In genomic region chr1:36079679-36080078, GRCm38 (mm10) we compare ENCODE assay signal across 11 mouse cellular contexts. TPM values are rescaled to one million over a fixed set of nuclear protein-coding genes. Genes with fewer than 3 reads are reported as not detected.
A peak's percentile ranks its signal among the peaks of the same experiment; 100 is the strongest.
DNase-seq lines count a peak whose midpoint lies in the region; ATAC-seq and TF ChIP-seq lines count a peak whose summit lies in the region.
"Had no signal": no experiment of that assay in that cellular context is flagged by ENCODE, and none has a peak within 500 bp of the region (broad histone marks: within the 10 kb centered on the region; RNA-seq: fewer than 3 reads in every experiment).

No protein-coding gene starts in this region.

- 15% methylated on average over 8 of the region's 8 CpGs for WGBS in liver, adult 2 months
- WGBS in liver, embryonic 11.5 days, result 80% methylated on average over 8 of the region's 8 CpGs
- 46% methylated on average over 8 of the region's 8 CpGs for WGBS in heart, embryonic 13.5 days
- 77% methylated on average over 8 of the region's 8 CpGs for WGBS in hindbrain, embryonic 14.5 days

- no peak for ATAC-seq in liver, embryonic 11.5 days (replicated peaks; ENCODE audit: low FRiP score)
- ATAC-seq in heart, embryonic 13.5 days (ENCODE audit: extremely low read depth, insufficient number of reproducible peaks, low FRiP score, low TSS enrichment), result no peak
- no peak for ATAC-seq in hindbrain, embryonic 14.5 days (ENCODE audit: low FRiP score)
- no peak for ATAC-seq in frontal cortex, adult (ENCODE audit: low TSS enrichment)
- ATAC-seq: forebrain, postnatal 0 days had no signal

- H3K79me2 ChIP-seq in liver, adult 2 months (ENCODE audit: control insufficient read depth, insufficient read depth, low read length), result peaks cover 82% of the 10 kb centered on the region

- H3K27ac ChIP-seq in liver, adult 2 months (replicated peaks; ENCODE audit: insufficient read depth, low read depth, low read length), result peak overlapping the region; percentile 99
- no peak overlapping the region for H3K27ac ChIP-seq in liver, embryonic 11.5 days (ENCODE audit: low read depth, low read length)
- H3K27ac ChIP-seq in heart, embryonic 13.5 days (replicated peaks), result peak overlapping the region; percentile 44
- no peak overlapping the region for H3K27ac ChIP-seq in hindbrain, embryonic 14.5 days
- H3K27ac ChIP-seq in layer of hippocampus, adult 2 months, result no peak overlapping the region

- H3K4me1 ChIP-seq in liver, adult 2 months (ENCODE audit: control insufficient read depth, insufficient read depth, low read length), result peaks cover 55% of the 10 kb centered on the region
- H3K4me1 ChIP-seq in liver, embryonic 11.5 days (replicated peaks; ENCODE audit: control insufficient read depth, insufficient read depth, low read length), result peaks cover 16% of the 10 kb centered on the region
- H3K4me1 ChIP-seq in heart, embryonic 13.5 days, result peaks cover 69% of the 10 kb centered on the region
- peaks cover 41% of the 10 kb centered on the region for H3K4me1 ChIP-seq in hindbrain, embryonic 14.5 days (replicated peaks; ENCODE audit: control insufficient read depth, insufficient read depth, low read length)

- TF ChIP-seq CTCF in liver, adult 2 months (IDR thresholded peaks at IDR 0.05; ENCODE audit: low read depth, low read length), result no peak
- TF ChIP-seq CTCF in layer of hippocampus, adult 2 months (conservative IDR thresholded peaks at IDR 0.05), result no peak

- H3K27me3 ChIP-seq in liver, adult 2 months (ENCODE audit: control insufficient read depth, insufficient read depth, low read length), result no peaks in the 10 kb centered on the region
- no peaks in the 10 kb centered on the region for H3K27me3 ChIP-seq in liver, embryonic 11.5 days (replicated peaks; ENCODE audit: control insufficient read depth, insufficient read depth, low read length)
- H3K27me3 ChIP-seq in heart, embryonic 13.5 days (replicated peaks), result no peaks in the 10 kb centered on the region
- H3K27me3 ChIP-seq in hindbrain, embryonic 14.5 days (ENCODE audit: control insufficient read depth, insufficient read depth, low read length), result no peaks in the 10 kb centered on the region

- no peak overlapping the region for H3K4me3 ChIP-seq in liver, adult 2 months (ENCODE audit: insufficient read depth, low read depth, low read length)
- no peak overlapping the region for H3K4me3 ChIP-seq in liver, embryonic 11.5 days (ENCODE audit: low read depth, low read length)
- no peak overlapping the region for H3K4me3 ChIP-seq in heart, embryonic 13.5 days
- no peak overlapping the region for H3K4me3 ChIP-seq in hindbrain, embryonic 14.5 days (replicated peaks; ENCODE audit: low read length)
- H3K4me3 ChIP-seq in layer of hippocampus, adult 2 months, result no peak overlapping the region
- H3K4me3 ChIP-seq: megakaryocyte, embryonic 14.5 days had no signal

- no peak for TF ChIP-seq POLR2A in liver, adult 2 months (IDR thresholded peaks at IDR 0.05; ENCODE audit: extremely low read depth, insufficient read depth, low read length)

- H3K9me3 ChIP-seq in liver, embryonic 11.5 days (ENCODE audit: control insufficient read depth, low read length), result no peaks in the 10 kb centered on the region
- H3K9me3 ChIP-seq in heart, embryonic 13.5 days, result no peaks in the 10 kb centered on the region
- H3K9me3 ChIP-seq in hindbrain, embryonic 14.5 days (ENCODE audit: control insufficient read depth, low read length), result no peaks in the 10 kb centered on the region
- H3K9me3 ChIP-seq: megakaryocyte, embryonic 14.5 days had no signal

- H3K36me3 ChIP-seq in liver, adult 2 months (ENCODE audit: control insufficient read depth, insufficient read depth, low read length), result peaks cover 12% of the 10 kb centered on the region
- peaks cover 26% of the 10 kb centered on the region for H3K36me3 ChIP-seq in liver, embryonic 11.5 days (ENCODE audit: control insufficient read depth, insufficient read depth, low read length)
- H3K36me3 ChIP-seq in heart, embryonic 13.5 days, result peaks cover 69% of the 10 kb centered on the region
- H3K36me3 ChIP-seq in hindbrain, embryonic 14.5 days (replicated peaks; ENCODE audit: control insufficient read depth, insufficient read depth), result peaks cover 16% of the 10 kb centered on the region

- no peak overlapping the region for H3K4me2 ChIP-seq in liver, embryonic 11.5 days
- no peak overlapping the region for H3K4me2 ChIP-seq in heart, embryonic 13.5 days
- H3K4me2 ChIP-seq in hindbrain, embryonic 14.5 days (replicated peaks), result no peak overlapping the region

- H3K9ac ChIP-seq in liver, adult 2 months (ENCODE audit: low read depth, low read length), result no peak overlapping the region
- no peak overlapping the region for H3K9ac ChIP-seq in liver, embryonic 11.5 days (ENCODE audit: low read depth, low read length)
- 0 out of 2 replicates have a peak overlapping the region, but pooled peaks have one; percentile 0 for H3K9ac ChIP-seq in heart, embryonic 13.5 days
- no peak overlapping the region for H3K9ac ChIP-seq in hindbrain, embryonic 14.5 days
- H3K9ac ChIP-seq: forebrain, postnatal 0 days had no signal

- DNase-seq in liver, adult 2 months (ENCODE audit: extremely low read depth, low read depth, low spot score), result peak; percentile 47
- no peak for DNase-seq in liver, embryonic 11.5 days (ENCODE audit: low spot score)
- DNase-seq in kidney, adult 11 months, result peak; percentile 98
- DNase-seq in lung, postnatal 10 days, result peak; percentile 33
- DNase-seq in hindbrain, embryonic 14.5 days (ENCODE audit: low spot score), result no peak
- no peak for DNase-seq in layer of hippocampus, adult 2 months (ENCODE audit: low spot score in 2 of 2)
- DNase-seq: forebrain, postnatal 0 days; thymus, postnatal 14 days had no signal

RNA-seq across cellular contexts. Expression of gene Hs6st1, which starts 11.5 kb away (rescaled TPM):
- total RNA-seq in liver, adult 2 months (2014; rRNA removed), result 40.2 and 43.7 TPM in 2 replicates
- polyA plus RNA-seq in liver, adult 2 months (2012; rRNA removed), result 110 and 121 TPM in 2 replicates
- polyA plus RNA-seq in liver, embryonic 11.5 days (2014; fragmentation: Nextera tagmentation; extraction: Ambion mirVana), result 11.1 and 15.0 TPM in 2 replicates
- polyA plus RNA-seq in heart, embryonic 13.5 days (2015; fragmentation: Nextera tagmentation; extraction: Ambion mirVana), result 4.2 and 4.4 TPM in 2 replicates
- 18.9 and 20.2 TPM in 2 replicates for polyA plus RNA-seq in hindbrain, embryonic 14.5 days (2014; fragmentation: Nextera tagmentation; extraction: Ambion mirVana)
- total RNA-seq in layer of hippocampus, adult 2 months (2021), result 10 to 100 TPM; 37.7 to 38.3 TPM

Comparison
In these comparisons a context has a peak if more than half of its experiments do, and no peak if none do; other contexts are left out.
1. DNase-seq: peak in liver, adult 2 months (single experiment), kidney, adult 11 months (single experiment) and lung, postnatal 10 days (single experiment); none in liver, embryonic 11.5 days (single experiment), hindbrain, embryonic 14.5 days (single experiment) and layer of hippocampus, adult 2 months (0 of 2).
2. H3K27ac ChIP-seq: peak in liver, adult 2 months (single experiment) and heart, embryonic 13.5 days (single experiment); none in liver, embryonic 11.5 days (single experiment), hindbrain, embryonic 14.5 days (single experiment) and layer of hippocampus, adult 2 months (single experiment).